Mouse (Mus musculus) R1 (cell line): ENCODE measurements around the gene Nppa.
"Not testable (repeated sequence)": the region's sequence is repeated elsewhere in the genome, so short reads cannot be mapped to it uniquely, and the experiment has no call there.

Experiments
- DNase-seq: peaks from one replicate; pipeline ENCODE4 v3.0.0-alpha.2; 2018; ENCODE audit warnings: low read depth, low spot score

Gene Nppa

DNA sequence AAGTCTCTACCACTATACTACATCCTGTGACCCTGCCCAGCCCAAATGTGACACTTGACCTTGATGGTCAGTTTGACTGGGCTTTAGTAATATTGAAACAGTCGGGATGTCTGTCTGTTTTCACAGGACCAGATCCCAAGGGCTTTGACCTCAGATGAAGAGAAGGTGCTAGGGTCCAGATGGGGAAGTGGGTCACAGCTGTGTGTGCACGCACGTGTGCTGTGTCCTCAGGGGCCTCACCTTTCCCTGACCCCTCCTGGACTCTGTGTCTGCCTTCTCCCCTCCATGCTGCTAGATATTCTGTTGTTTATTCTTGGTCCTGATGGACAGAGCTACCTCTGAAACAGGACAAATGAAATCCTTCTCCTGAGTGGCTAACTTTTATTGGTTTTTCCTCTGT, 10.8 kb downstream of the Nppa start:
- DNase-seq = no peak

DNA sequence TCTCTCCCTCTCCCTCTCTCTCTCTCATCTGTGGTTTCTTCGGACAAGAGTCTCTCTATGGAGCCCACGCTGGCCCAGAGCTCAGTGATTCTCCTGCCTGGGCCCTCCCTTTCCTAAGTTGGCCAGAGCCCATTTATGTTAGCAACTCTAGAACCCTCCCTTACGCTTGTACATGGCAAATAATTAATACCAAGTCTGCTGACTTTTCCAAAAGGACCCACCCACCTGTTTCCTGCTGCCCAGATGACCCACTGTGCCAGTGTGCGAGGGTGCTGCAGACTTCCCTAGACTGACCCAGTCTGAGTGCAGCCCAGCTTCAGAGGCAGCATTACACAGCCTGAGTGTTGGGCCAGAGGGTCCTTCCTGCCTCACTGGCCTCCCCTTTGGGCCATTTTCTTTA, 11.7 kb downstream of the Nppa start:
- no peak for DNase-seq

DNA sequence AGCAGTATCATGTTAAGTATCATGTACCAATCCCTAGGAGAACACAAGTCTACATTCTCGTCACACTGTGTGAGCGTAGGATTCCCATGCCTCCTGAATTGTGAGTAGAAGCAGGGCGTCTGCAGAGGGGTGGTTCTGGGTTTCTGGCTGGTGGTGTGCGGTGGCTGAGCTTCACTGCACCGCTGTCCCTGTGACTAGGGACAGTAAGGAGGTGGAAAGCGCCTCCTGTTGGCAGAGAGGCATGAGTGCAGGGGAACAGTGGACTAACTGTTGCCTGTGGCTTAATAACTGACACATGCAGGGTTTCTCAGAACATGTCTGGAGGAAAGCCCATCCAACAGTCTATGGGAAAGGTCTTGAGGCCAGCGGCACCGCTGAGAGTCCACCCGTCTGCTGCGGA, 14.9 kb downstream of the Nppa start:
- DNase-seq = peak; percentile 66

DNA sequence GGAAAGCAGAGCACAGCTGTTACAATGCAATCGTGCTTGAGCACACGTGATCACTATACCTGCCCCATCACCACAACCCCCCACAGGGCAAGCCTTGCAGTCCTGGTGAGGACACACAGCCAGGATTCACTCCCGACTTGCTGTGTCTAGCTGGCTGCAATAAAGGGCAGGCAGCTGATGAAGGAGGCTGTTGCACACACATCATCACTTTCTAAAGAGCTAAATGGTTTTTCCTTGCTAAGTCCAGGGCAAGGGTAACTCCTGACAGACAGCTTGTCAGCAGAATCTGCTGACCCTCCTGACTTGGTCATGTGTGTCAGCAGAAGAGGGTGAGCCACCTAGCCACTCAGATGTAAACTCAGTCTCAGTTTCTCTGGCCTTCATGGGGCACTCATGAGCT, 16.5 kb downstream of the Nppa start:
- DNase-seq = no peak

DNA sequence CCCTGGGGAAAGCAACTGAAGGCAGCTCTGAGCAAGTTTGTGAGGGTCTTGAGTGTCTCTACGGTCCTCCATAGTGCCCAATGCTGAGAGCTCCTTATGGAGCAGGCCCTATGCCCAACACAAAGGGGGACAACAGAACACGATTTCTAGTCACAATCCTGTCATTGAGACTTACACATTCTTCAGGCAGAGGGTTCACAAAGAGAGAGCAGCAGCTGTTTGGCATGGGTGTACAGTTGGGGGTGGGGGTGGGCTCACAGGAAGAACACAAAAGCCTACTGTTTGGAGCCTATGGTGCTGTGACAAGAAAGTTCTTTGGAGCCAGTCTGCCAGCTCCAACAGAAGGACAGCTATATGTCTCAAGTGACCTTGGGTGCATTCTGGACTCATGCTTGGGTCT, 17.9 kb downstream of the Nppa start:
- no peak for DNase-seq

DNA sequence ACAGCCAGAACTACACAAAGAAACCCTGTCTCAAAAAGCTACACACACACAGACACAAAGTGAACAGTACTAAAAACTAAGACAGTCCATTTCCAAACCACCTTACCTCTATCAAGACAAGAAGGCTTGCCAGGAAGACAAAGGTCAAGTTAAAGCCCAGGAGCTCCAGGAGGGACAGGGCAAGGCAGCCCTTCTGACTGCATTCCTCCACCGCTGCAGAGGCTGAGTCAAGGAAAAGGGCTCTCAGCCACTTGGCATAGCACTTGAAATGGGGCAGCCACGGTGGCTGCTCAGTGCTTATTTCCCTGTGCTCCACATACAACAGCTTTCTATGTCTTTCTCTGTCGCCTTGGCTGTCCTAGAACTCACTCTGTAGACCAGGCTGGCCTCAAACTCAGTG, 23.5 kb downstream of the Nppa start:
- DNase-seq = no peak

DNA sequence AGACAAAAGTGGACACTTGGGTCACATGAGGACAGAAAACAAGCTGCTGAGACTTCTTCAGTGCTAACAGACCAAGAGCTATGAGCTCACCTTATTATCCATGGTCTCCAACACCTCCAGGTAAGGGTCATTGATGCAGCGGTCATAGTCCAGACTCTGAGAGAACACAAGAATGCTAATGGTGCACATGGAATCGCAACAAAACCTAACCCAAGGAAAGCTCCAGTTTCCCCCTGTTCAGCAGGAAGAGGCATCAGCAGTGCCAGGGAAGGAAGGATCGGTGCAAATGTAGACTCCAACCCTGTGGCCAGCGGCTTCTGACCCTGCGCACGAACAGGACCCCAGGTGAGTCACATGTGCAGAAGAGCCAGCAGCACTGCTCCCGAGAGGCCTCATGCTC, 28.8 kb downstream of the Nppa start:
- no peak for DNase-seq

DNA sequence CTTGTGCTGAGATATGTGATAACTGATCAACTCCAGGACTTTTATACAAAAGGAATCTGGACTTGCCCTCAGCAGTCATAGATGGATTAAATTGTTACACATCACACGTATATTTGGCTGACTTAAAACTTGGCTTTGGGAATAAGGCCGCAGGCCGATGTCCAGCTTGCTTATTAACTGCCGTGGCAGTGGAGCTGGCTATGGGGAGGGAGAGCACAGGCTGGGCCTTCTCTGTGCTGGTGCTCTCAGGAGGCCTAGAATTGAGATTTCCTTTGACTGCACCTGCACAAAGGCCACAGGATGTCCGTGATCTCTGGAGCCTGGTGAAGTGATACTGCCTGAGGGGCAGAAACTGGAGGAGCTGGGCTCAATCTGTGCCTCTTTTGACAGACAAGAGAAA, 30.0 kb downstream of the Nppa start:
- no peak for DNase-seq

DNA sequence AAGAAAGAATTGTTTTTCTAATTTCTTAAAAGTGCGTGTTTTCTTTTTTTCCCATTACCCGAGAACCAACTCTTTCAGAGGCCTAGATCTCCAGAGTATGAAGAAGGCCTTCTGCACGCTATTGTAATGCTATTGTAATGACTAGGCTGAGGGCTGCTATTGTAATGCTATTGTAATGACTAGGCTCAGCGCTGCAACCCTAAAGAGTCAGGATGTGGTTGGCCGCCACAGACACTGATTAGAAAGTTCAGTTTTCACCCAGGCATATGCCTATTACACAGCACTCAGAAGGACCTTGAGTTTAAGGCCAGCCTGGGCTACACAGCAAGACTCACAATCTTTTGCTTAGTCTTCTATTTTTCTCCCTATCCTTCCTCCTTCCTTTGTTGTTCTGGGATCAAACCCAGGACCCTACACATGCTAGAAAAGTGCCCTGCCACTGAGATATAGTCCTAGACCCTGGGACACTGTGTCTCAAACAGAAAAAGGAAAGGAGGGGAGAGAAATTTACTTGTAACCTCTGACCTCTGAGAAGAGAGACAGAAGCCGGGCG, 33.4 kb downstream of the Nppa start:
- DNase-seq = peak; percentile 91

DNA sequence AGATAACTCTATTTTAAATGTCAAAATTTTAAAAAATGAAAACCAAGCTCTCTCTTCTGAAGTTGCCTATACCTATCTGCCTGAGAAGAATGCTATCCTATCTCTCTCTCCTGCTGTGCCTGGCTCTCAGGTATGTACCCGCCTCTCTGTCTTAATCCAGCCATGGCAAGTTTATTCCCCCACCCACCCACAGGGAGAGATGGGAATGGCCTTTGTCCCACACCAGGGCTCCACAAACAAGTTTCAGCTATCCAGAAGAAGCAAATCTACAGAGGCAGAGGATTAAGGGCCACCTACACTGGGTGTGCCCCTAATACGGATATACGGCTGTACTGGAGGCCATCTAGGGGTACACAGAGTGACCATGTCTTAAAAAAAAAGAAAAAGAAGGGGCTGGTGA, 34.9 kb downstream of the Nppa start:
- peak; percentile 52 for DNase-seq

DNA sequence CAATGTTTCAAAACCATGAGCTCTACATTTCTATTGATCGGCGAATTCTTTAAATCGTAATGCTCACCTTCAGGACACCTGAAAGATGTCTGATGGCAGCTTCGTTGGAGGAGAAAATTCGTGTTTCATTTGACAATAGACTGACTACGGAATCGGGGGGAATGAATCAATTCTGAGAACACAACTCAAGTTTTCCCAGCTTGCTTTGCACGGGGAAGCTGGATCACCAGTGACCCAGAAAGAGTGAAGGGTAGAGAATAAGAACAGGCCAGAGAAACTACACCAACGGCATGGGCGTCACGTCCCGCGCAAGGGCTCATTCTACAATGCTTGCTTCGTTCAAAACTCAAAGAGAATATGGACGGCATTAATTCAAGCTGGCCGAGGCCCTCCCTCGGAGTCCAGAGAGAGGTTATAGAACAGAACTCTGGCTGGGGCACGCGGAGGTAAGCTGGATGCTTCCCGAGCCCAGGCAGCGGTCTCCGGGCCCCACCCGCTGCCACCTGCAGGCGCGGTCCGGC, 37.6 kb downstream of the Nppa start:
- DNase-seq = no peak

DNA sequence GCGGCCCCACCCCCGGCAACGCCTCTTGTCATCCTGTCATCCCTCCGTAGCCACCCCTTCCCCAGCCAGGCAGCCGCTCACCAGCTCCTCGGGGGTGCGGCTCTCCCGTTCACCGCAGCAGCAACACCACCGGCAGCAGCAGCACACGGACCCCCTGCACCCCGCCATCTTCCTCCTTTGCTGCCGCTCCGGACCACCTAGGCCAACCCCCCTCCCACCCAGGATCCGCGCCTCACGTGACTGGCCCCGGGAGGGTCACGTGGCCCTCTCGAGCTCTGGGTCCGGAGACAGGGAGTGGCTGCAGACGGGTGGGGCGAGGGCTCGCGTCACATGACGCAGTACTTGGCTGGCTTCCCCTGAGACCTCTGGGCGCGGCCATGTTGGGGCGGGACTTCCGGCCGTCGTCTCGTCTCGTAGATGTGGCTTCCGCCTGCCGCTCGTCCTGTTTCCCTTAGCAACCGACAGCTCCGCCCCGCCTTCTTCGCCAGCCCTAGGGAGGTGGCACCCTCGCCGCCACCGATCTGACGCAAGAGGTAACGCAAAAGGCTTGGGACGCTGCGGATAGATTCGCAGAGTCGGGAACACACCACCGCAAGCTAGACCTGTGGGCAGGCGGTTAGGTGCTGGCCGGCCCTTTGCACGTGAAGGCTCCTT, 38.2 kb downstream of the Nppa start, which contains the start of the genes Clcn6 and Mthfr:
Clcn6 (minus strand) TSS at position 222 of the 654 bp plus-strand sequence.
Mthfr (plus strand) TSS at position 478 of the 654 bp plus-strand sequence.
- DNase-seq = peak; percentile 99

DNA sequence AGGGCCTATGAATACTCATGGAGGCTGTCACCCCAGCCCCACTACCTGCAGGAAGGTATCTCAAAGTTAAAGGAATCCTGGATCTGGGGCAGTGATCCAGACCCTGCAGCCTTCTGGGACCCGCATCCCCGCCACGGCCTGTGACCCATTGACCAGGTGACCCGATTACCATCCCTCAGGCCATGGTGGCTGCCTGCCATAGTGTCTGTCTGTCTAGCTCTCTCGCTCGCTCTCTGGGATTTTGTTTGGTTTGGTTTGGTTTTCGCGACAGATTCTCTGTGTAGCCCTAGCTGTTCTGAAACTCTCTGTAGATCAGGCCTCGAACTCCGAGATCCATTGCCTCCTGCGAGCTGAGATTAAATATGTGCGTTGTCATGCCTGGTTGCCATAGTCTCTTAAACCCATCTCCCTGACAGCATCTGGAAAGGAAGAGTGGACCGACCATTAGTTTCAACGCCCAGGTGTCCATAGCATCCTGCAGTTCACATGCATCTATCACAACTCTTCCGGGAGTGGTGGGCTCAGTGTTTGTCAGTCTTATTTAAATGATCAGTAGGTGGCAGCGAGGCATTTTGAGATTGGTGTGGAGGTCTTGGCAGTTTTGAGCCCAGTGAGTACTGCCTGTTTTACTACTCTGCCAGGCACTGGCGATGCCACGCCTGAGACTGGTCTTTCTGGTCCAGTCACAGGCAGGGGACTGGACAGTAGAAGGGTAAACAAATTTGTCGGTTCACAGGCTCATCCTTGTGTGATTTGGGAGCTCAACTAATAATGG, 38.9 kb downstream of the Nppa start:
- no peak for DNase-seq

DNA sequence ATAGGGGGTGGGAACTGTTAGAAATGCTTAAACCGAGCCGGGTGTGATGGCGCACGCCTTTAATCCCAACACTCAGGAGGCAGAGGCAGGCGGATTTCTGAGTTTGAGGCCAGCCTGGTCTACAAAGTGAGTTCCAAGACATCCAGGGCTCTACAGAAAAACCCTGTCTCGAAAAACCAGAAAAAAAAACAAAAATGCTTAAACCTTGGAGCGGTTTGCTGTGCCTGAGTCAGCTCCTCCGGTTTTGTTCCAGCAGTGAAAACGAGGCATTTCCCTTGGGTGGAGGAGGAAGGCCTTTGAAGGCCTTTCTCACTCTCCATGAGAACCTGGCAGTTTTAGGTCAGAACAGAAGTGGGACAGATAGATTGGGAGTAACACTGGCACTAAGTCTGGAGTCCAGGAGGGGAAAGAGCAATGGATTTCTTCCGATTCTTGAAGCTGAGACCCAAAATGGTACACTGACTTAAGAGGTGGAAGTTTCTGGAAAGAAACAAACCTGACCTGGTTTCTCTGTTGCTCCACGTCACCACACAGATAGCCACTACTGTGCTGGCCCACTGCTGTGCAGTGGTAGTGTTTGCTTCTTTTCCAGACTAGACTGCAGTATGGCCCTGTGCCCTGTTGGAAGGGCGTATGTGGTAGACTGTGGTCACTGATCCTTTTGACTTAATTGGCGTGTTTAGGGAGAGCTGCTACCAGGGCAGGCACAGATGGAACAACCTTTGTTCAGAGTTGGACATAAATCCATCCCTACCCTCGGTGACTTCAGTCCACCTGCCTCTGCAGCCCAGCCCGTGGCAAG, 39.7 kb downstream of the Nppa start:
- no peak for DNase-seq

DNA sequence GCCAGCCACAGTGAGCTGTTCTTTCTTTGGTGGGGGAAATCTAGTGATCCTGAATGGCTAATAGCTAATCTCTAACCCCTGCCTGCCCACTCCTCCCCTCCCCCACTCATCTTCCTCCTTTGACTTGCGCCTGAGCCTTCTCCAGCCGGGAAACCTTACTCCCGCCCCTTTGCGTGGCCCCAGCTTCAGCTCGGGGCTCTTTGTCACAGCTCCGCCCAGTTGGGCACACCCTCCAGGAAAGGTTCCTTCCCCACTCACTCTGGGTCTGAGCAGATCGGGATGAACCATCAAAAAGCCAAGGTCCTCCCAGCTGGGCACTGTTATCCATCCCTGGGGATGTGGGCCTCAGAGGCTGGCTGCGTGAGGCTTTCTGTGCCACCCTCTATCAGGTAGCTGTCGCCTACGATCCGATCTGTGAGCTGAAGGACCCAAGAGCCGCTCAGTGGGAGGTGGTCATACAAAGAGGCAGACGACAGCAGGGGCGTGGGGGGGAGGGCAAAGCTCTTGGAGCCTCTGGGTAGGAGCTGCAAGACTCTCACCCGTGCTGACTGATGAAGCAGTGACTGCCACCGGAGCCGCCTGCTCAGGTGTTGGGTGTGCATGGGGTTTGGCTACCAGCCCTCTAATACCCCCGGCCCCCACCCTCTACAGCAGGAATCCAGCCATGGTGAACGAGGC, 40.5 kb downstream of the Nppa start:
- DNase-seq = peak; percentile 97

DNA sequence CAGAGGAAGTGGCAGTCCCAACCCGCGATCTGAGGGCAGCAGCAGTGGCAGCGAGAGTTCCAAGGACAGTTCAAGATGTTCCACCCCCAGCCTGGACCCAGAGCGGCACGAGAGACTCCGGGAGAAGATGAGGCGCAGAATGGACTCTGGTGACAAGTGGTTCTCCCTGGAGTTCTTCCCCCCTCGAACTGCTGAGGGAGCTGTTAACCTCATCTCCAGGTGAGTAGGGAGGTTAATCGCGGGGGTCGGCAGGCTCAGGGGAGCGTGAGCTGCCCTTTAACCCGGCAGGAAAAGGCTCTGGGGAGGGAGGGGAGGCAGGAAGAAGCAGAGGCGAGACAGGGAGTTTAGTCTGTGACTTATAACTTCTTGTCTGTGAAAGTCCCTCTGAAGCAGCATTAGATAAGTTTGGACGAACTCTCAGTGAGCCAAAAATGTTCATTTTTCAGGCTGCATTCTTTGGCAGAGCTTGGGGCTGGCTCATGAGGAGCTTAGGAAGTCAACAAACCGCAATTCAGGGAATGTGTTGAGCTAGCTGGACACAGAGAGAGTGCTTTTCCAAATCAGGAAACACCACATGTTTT, 41.2 kb downstream of the Nppa start:
- DNase-seq = no peak

DNA sequence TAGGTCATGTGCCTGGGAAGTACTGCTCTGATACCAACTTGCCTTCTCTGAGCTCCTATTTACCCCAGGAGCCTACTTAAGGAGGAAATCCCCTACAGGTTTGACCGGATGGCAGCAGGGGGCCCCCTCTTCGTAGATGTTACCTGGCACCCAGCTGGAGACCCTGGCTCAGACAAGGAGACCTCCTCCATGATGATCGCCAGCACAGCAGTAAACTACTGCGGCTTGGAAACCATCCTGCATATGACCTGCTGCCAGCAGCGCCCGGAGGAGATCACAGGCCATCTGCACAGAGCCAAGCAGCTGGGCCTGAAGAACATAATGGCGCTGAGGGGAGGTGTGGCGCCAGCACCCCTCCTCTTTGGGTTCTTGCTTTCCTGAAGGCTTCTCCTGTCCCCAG, 42.8 kb downstream of the Nppa start:
- not testable (repeated sequence) for DNase-seq

DNA sequence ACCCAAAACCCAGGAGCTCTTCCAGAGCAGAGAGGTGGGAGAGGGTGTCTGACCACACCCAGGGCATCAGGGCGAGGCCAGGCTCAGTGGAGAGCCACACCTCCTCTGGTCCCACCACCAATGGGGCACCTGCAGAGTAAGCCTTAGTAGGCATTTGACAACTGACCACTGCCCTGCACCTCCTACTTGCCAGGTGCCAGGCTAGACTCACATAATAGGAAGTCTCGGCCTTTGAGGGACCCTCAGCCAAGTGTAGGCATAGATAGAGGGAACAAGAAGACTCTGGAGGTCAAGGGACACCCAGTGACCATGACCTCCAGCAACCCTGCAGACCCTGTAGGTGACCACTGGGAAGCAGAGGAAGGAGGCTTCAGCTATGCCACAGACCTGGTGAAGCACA, 43.6 kb downstream of the Nppa start:
- no peak for DNase-seq

DNA sequence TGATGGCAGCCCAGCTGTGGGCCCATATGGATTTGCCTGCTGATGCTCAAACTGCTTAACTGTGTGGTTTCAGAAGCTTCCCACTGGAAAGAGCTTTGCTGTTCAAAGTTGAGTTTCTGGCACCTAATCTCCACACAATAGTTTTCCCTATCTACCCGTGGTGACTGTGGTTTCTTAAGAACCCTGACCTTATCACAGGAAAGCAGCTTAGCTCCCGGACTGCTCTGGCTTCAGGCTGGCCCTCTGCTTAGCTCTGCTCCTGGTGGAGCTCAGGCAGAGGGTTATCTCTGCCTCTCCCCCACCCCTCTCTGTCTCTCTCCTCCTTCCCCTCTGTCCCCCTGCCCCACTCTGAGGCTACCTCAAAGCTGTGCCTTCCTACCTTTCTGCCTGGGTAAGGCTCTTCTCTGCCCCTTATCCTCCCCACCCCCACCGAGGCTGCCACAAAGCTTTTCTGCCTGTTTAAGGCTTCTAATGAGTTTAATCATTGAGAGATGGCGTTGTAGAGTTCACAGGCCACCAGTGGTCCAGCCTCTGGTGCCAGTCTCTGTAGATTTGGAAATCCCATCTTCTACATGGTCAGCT, 46.0 kb downstream of the Nppa start:
- no peak for DNase-seq

DNA sequence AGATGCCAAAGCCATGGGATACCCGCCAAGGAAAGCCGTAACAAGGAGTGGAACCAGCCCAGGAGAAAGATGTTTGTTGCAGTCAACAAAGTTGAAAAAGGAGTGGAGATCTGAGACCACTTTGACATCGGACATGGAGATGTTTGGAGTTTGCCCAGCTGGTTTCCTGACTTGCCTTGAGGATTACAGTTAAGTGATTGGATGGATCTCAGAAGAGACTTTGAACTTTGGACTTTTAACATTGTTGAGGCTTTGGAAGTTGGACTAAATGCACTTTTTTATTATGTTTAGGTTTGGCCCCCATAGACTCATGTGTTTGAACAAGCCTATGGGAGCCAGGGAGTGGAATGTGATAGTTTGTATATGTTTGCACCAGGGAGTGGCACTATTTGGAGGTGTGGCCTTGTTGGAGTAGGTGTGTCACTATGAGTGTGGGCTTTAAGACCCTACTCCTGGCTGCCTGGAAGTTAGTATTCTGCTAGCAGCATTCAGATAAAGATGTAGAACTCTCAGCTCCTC, 49.9 kb downstream of the Nppa start:
- DNase-seq = not testable (repeated sequence)
